Mouse (Mus musculus) lung, postnatal 36 days (tissue): ENCODE measurements at regions not wholly inside any gene's neighbourhood (a gene's known extent, or its start where the extent isn't known, plus 50 kb on each side); places are given as distances from the start of the nearest gene placed in this dataset.

Experiments used
- DNase-seq: peaks from one replicate; pipeline ENCODE4 v3.0.0; 2022; ENCODE audit warnings: mixed read lengths

GRCm38 (mm10) chr16:77301270-77302171 lies 288.0 kb downstream of the Usp25 start:
- DNase-seq: no peak

GRCm38 (mm10) chr16:77300572-77301213 lies 287.2 kb downstream of the Usp25 start:
- DNase-seq: no peak

GRCm38 (mm10) chr16:77295574-77296355 lies 282.3 kb downstream of the Usp25 start:
- no peak for DNase-seq

GRCm38 (mm10) chr16:77292317-77292771 lies 278.8 kb downstream of the Usp25 start:
- no peak for DNase-seq

- DNase-seq: no peak
Measured at GRCm38 (mm10) chr16:77291723-77292316, 278.3 kb downstream of the Usp25 start.

- no peak for DNase-seq
Measured at GRCm38 (mm10) chr16:77284205-77284604, 270.7 kb downstream of the Usp25 start.

- no peak for DNase-seq
Measured at GRCm38 (mm10) chr16:77279916-77280315, 266.4 kb downstream of the Usp25 start.

GRCm38 (mm10) chr16:77279495-77279894 lies 266.0 kb downstream of the Usp25 start:
- DNase-seq: no peak

GRCm38 (mm10) chr16:77273306-77273705 lies 259.8 kb downstream of the Usp25 start:
- no peak for DNase-seq

GRCm38 (mm10) chr16:77268926-77269325 lies 255.4 kb downstream of the Usp25 start:
- DNase-seq: no peak

- DNase-seq: no peak
Measured at GRCm38 (mm10) chr16:77267679-77268078, 254.2 kb downstream of the Usp25 start.

- DNase-seq: no peak
Measured at GRCm38 (mm10) chr16:77252349-77252748, 238.8 kb downstream of the Usp25 start.

- no peak for DNase-seq
Measured at GRCm38 (mm10) chr16:77251422-77251821, 237.9 kb downstream of the Usp25 start.

- DNase-seq: no peak
Measured at GRCm38 (mm10) chr16:77240876-77241275, 227.4 kb downstream of the Usp25 start.

- no peak for DNase-seq
Measured at GRCm38 (mm10) chr16:77239176-77239790, 225.8 kb downstream of the Usp25 start.

- DNase-seq: no peak
Measured at GRCm38 (mm10) chr16:77238358-77239175, 225.1 kb downstream of the Usp25 start.

- DNase-seq: no peak
Measured at GRCm38 (mm10) chr16:77237631-77238357, 224.3 kb downstream of the Usp25 start.

GRCm38 (mm10) chr16:77237272-77237603 lies 223.7 kb downstream of the Usp25 start:
- no peak for DNase-seq

GRCm38 (mm10) chr16:77236509-77237271 lies 223.2 kb downstream of the Usp25 start:
- DNase-seq: peak; percentile 7

GRCm38 (mm10) chr16:77236021-77236420 lies 222.5 kb downstream of the Usp25 start:
- no peak for DNase-seq
